Mouse (Mus musculus) midbrain, embryonic 16.5 days (tissue): ENCODE results near the gene Lrrc4b. TPM values are rescaled to one million over a fixed set of nuclear protein-coding genes. Genes with fewer than 3 reads are reported as not detected.

Source experiments
- ATAC-seq: fragments of 200-750 bp; cut with Nextera tagmentation; 2 replicates; pipeline ENCODE4 v1.8.0; 2017; ENCODE audit warnings: moderate TSS enrichment
- H3K27ac ChIP-seq: fragments of 300-500 bp; sonication (generic); 2 replicates; pipeline ENCODE4 v1.5.1; 2014; ENCODE audit warnings: mild to moderate bottlenecking, low read length, mixed read lengths
- H3K27me3 ChIP-seq: fragments of 300-500 bp; sonication (generic); 2 replicates; pipeline ENCODE4 v1.6.1; 2014; ENCODE audit warnings: low read depth, low read length, mixed read lengths; ENCODE audit not compliant: control insufficient read depth, insufficient read depth
- H3K36me3 ChIP-seq: fragments of 300-500 bp; sonication (generic); 2 replicates; pipeline ENCODE4 v1.6.1; 2014; ENCODE audit warnings: mild to moderate bottlenecking, low read length, moderate library complexity, mixed read lengths; ENCODE audit not compliant: control insufficient read depth, insufficient read depth
- H3K4me1 ChIP-seq: fragments of 300-500 bp; sonication (generic); 2 replicates; pipeline ENCODE4 v1.6.1; 2014; ENCODE audit warnings: mild to moderate bottlenecking, low read length, mixed read lengths; ENCODE audit not compliant: control insufficient read depth, insufficient read depth
- H3K4me2 ChIP-seq: fragments of 300-500 bp; sonication (generic); 2 replicates; pipeline ENCODE4 v1.6.1; 2014; ENCODE audit warnings: mild to moderate bottlenecking, low read length, mixed read lengths
- H3K4me3 ChIP-seq: fragments of 300-500 bp; sonication (generic); 2 replicates; pipeline ENCODE4 v1.5.1; 2014; ENCODE audit warnings: low read depth, mild to moderate bottlenecking, low read length, moderate library complexity, mixed read lengths
- H3K9ac ChIP-seq: fragments of 300-500 bp; sonication (generic); 2 replicates; pipeline ENCODE4 v1.6.1; 2014; ENCODE audit warnings: low read depth, low read length, mixed read lengths
- H3K9me3 ChIP-seq: fragments of 300-500 bp; sonication (generic); replicated peaks from 2 replicates; pipeline ENCODE4 v1.6.1; 2014; ENCODE audit warnings: mild to moderate bottlenecking, low read length, mixed read lengths; ENCODE audit not compliant: control insufficient read depth, poor library complexity, severe bottlenecking
- WGBS: fragments of 180-500 bp; shearing (Covaris S2); extraction: QIAGEN DNeasy Blood & Tissue Kit; methylation state at CpG from one replicate; pipeline ENCODE4 v1.1.7; 2014; 5-methylcytosine and 5-hydroxymethylcytosine counted together
- polyA plus RNA-seq: library from polyadenylated mRNA; unstranded; fragments of >200 nt; fragmentation: Nextera tagmentation; extraction: Ambion mirVana; gene quantifications from 2 replicates; pipeline ENCODE4 v1.2.1, GENCODE M21; 2015

The Lrrc4b gene
- polyA plus RNA-seq, 1 experiment from 2014 or later: 15.9 TPM

GRCm38 (mm10) chr7:44456302-44456701 lies 27.5 kb downstream of the Lrrc4b start:
- no peak overlapping the region for H3K27ac ChIP-seq
- no peak for ATAC-seq
- H3K4me2 ChIP-seq: no peak overlapping the region
- no peak overlapping the region for H3K4me3 ChIP-seq
- H3K9ac ChIP-seq: no peak overlapping the region
- 97% methylated on average over 1 of the region's 1 CpGs for WGBS
- H3K36me3 ChIP-seq: peaks cover 24% of the 10 kb centered on the region
- H3K4me1 ChIP-seq: peaks cover 25% of the 10 kb centered on the region
- no peaks in the 10 kb centered on the region for H3K9me3 ChIP-seq
- H3K27me3 ChIP-seq: no peaks in the 10 kb centered on the region

- Histone ChIP-seq H3K36me3 (peaks cover 46% of the 10 kb centered on the region), H3K4me3 (no peak overlapping the region), H3K4me1 (peaks cover 16% of the 10 kb centered on the region), H3K9me3 (no peaks in the 10 kb centered on the region), H3K27ac (no peak overlapping the region), H3K4me2 (no peak overlapping the region), H3K9ac (no peak overlapping the region), H3K27me3 (no peaks in the 10 kb centered on the region)
- 84% methylated on average over 6 of the region's 6 CpGs for WGBS
- ATAC-seq: no peak
These were observed 31.2 kb downstream of the Lrrc4b start for GRCm38 (mm10) chr7:44460067-44460466.

- H3K4me2 ChIP-seq: no peak overlapping the region
- 81% methylated on average over 31 of the region's 31 CpGs for WGBS
- H3K27ac ChIP-seq: no peak overlapping the region
- H3K36me3 ChIP-seq: peaks cover 46% of the 10 kb centered on the region
- peaks cover 23% of the 10 kb centered on the region for H3K4me1 ChIP-seq
- H3K4me3 ChIP-seq: no peak overlapping the region
- H3K9me3 ChIP-seq: no peaks in the 10 kb centered on the region
- H3K27me3 ChIP-seq: no peaks in the 10 kb centered on the region
- no peak for ATAC-seq
- no peak overlapping the region for H3K9ac ChIP-seq
These were observed 32.1 kb downstream of the Lrrc4b start for GRCm38 (mm10) chr7:44460767-44461502.

- no peak overlapping the region for H3K4me2 ChIP-seq
- no peak overlapping the region for H3K27ac ChIP-seq
- no peak overlapping the region for H3K9ac ChIP-seq
- H3K4me3 ChIP-seq: no peak overlapping the region
- no peak for ATAC-seq
- peaks cover 43% of the 10 kb centered on the region for H3K36me3 ChIP-seq
- no peaks in the 10 kb centered on the region for H3K9me3 ChIP-seq
- peaks cover 24% of the 10 kb centered on the region for H3K4me1 ChIP-seq
- no peaks in the 10 kb centered on the region for H3K27me3 ChIP-seq
- 74% methylated on average over 57 of the region's 57 CpGs for whole genome bisulfite sequencing
These were observed 32.8 kb downstream of the Lrrc4b start for GRCm38 (mm10) chr7:44461503-44462217.

- no peaks in the 10 kb centered on the region for H3K27me3 ChIP-seq
- H3K9ac ChIP-seq: 0 out of 2 replicates have a peak overlapping the region, but pooled peaks have one; percentile 16
- H3K4me3 ChIP-seq: no peak overlapping the region
- H3K4me1 ChIP-seq: peaks cover 31% of the 10 kb centered on the region
- no peaks in the 10 kb centered on the region for H3K9me3 ChIP-seq
- peaks cover 40% of the 10 kb centered on the region for H3K36me3 ChIP-seq
- 0 out of 2 replicates have a peak overlapping the region, but pooled peaks have one; percentile 22 for H3K27ac ChIP-seq
- H3K4me2 ChIP-seq: no peak overlapping the region
- ATAC-seq: no peak
- 31% methylated on average over 77 of the region's 77 CpGs for WGBS
These were observed 33.6 kb downstream of the Lrrc4b start for GRCm38 (mm10) chr7:44462218-44463055.

GRCm38 (mm10) chr7:44463056-44463425 lies 34.2 kb downstream of the Lrrc4b start:
- Histone ChIP-seq H3K9me3 (no peaks in the 10 kb centered on the region), H3K36me3 (peaks cover 40% of the 10 kb centered on the region), H3K4me1 (peaks cover 32% of the 10 kb centered on the region), H3K9ac (no peak overlapping the region), H3K4me2 (no peak overlapping the region), H3K27ac (no peak overlapping the region), H3K4me3 (no peak overlapping the region), H3K27me3 (no peaks in the 10 kb centered on the region)
- WGBS: 51% methylated on average over 8 of the region's 8 CpGs
- no peak for ATAC-seq

- H3K4me2 ChIP-seq: no peak overlapping the region
- no peak for ATAC-seq
- H3K4me3 ChIP-seq: no peak overlapping the region
- peak overlapping the region; percentile 34 for H3K9ac ChIP-seq
- peak overlapping the region; percentile 88 for H3K27ac ChIP-seq
- H3K27me3 ChIP-seq: no peaks in the 10 kb centered on the region
- H3K9me3 ChIP-seq: no peaks in the 10 kb centered on the region
- WGBS: 84% methylated on average over 10 of the region's 10 CpGs
- peaks cover 34% of the 10 kb centered on the region for H3K4me1 ChIP-seq
- peaks cover 34% of the 10 kb centered on the region for H3K36me3 ChIP-seq
These were observed 34.9 kb downstream of the Lrrc4b start for GRCm38 (mm10) chr7:44463556-44464225.

GRCm38 (mm10) chr7:44464511-44464910 lies 35.7 kb downstream of the Lrrc4b start:
- no peaks in the 10 kb centered on the region for H3K9me3 ChIP-seq
- H3K9ac ChIP-seq: peak overlapping the region; percentile 39; the same call in 1 of the 2 replicates
- peak overlapping the region; percentile 88 for H3K27ac ChIP-seq
- H3K4me3 ChIP-seq: no peak overlapping the region
- ATAC-seq: no peak
- WGBS: 7% methylated on average over 4 of the region's 4 CpGs
- H3K27me3 ChIP-seq: no peaks in the 10 kb centered on the region
- peaks cover 43% of the 10 kb centered on the region for H3K4me1 ChIP-seq
- H3K4me2 ChIP-seq: peak overlapping the region; percentile 19
- peaks cover 30% of the 10 kb centered on the region for H3K36me3 ChIP-seq
